Mouse (Mus musculus) testis, adult 2 months (tissue): Measurements from ENCODE around the gene Nol4l. TPM values are rescaled to one million over a fixed set of nuclear protein-coding genes. Genes with fewer than 3 reads are reported as not detected.

Experiments
- H3K27ac ChIP-seq: fragments of 200-500 bp; 2 replicates; pipeline ENCODE4 v1.5.1; 2012; ENCODE audit warnings: low read depth, low read length; ENCODE audit not compliant: control insufficient read depth, insufficient read depth
- H3K27me3 ChIP-seq: fragments of 200-500 bp; 2 replicates; pipeline ENCODE4 v1.6.1; 2012; ENCODE audit warnings: mild to moderate bottlenecking, low read length, moderate library complexity; ENCODE audit not compliant: control insufficient read depth, insufficient read depth
- H3K36me3 ChIP-seq: fragments of 200-500 bp; 2 replicates; pipeline ENCODE4 v1.6.1; 2012; ENCODE audit warnings: mild to moderate bottlenecking, low read length; ENCODE audit not compliant: control insufficient read depth, insufficient read depth
- H3K4me1 ChIP-seq: fragments of 200-500 bp; 2 replicates; pipeline ENCODE4 v1.6.1; 2012; ENCODE audit warnings: low read length; ENCODE audit not compliant: control insufficient read depth, insufficient read depth
- H3K4me3 ChIP-seq: fragments of 200-500 bp; 2 replicates; pipeline ENCODE4 v1.5.1; 2012; ENCODE audit warnings: low read depth, mild to moderate bottlenecking, low read length, moderate library complexity, mixed read lengths; ENCODE audit not compliant: control insufficient read depth
- CTCF ChIP-seq: fragments of 200-500 bp; IDR thresholded peaks from 2 replicates; pipeline ENCODE4 v1.5.1; 2012; ENCODE audit warnings: low read depth, mild to moderate bottlenecking, inconsistent platforms, low read length, moderate library complexity; ENCODE audit not compliant: control insufficient read depth, insufficient read depth, insufficient replicate concordance
- POLR2A ChIP-seq: fragments of 200-500 bp; IDR thresholded peaks from 2 replicates; pipeline ENCODE4 v1.6.1; 2012; ENCODE audit warnings: low read depth, mild to moderate bottlenecking, inconsistent platforms, low read length, moderate library complexity; ENCODE audit not compliant: control insufficient read depth
- polyA plus RNA-seq: library from polyadenylated mRNA; depleted of rRNA; stranded (reverse); fragments of >200 nt; gene quantifications from 2 replicates; pipeline ENCODE4 v1.2.3, GENCODE M21; 2012

The Nol4l gene
- polyA plus RNA-seq, 1 experiment = 241 TPM

DNA sequence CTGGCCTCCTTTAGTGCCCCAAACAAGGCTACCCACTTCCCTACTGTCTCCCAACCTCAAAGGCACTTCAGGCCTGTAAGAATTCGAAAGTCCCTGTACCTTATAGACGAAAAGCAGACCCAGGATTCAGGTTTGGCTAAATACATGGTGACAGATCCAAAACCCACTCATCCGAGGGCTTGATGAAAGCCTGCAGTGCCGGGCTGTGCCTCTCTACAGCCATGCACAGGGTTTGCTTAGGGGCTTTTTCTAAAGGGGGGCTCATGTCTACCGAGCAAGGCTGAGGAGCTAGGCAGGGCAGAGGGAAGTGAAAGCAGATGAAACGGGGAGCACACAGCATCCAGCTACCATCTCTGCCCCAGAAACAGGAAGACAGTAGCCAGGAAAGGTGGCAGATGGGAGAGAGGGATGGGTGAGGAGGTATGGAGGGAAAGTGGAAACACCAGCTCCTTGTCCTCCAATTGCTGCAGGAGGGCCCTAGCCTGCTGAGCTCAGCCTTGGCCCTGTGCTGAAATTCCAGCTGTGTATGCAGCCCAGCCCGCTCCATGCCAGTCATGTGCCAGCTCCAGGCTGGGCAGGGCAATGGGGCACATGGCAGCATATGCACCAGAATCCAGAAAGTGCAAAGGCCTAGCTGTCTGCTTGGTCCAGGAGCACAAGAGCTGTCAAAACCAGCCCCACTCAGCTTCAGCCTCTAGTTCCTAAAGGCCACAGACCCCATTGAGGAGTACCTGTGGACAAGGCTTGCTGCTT is 48.5 kb downstream of the Nol4l start:
- Histone ChIP-seq H3K36me3 (no peaks in the 10 kb centered on the region; the same call in none of the 2 replicates), H3K4me1 (no peaks in the 10 kb centered on the region; the same call in 1 of the 2 replicates), H3K27me3 (no peaks in the 10 kb centered on the region), H3K27ac (no peak overlapping the region), H3K4me3 (no peak overlapping the region)
- TF ChIP-seq POLR2A (no peak), CTCF (no peak)

- TF ChIP-seq POLR2A (no peak), CTCF (no peak)
- Histone ChIP-seq H3K4me3 (no peak overlapping the region), H3K36me3 (no peaks in the 10 kb centered on the region; the same call in none of the 2 replicates), H3K27ac (no peak overlapping the region), H3K4me1 (no peaks in the 10 kb centered on the region; the same call in 1 of the 2 replicates), H3K27me3 (no peaks in the 10 kb centered on the region)
Measured at GRCm38 (mm10) chr2:153479486-153479885, 50.3 kb downstream of the Nol4l start.

DNA sequence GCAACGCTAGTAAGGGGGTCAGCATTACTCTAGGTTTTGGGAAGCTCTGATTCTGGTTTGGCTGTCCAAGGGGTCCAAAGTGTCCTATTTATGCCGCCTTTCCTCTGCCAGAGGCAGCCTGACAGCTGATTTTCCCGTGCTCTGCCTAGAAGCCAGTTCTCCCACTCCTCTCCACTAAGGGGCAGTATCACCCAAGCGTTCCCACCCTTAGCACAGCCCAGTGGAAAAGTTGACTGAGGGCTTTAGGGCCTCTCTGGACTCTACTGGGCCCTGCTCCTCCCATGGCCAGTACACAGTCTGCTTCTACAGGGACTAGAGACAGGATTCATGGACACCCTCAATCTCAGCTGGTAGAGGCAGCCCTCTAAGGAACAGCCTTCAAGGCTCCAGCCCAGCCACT is 51.2 kb downstream of the Nol4l start:
- TF ChIP-seq POLR2A (no peak), CTCF (peak; percentile 53; the same call in 1 of the 2 replicates)
- no peaks in the 10 kb centered on the region for H3K27me3 ChIP-seq
- H3K27ac ChIP-seq = no peak overlapping the region
- H3K4me1 ChIP-seq = no peaks in the 10 kb centered on the region; the same call in 1 of the 2 replicates
- no peaks in the 10 kb centered on the region; the same call in none of the 2 replicates for H3K36me3 ChIP-seq
- H3K4me3 ChIP-seq = no peak overlapping the region

GRCm38 (mm10) chr2:153475114-153476112 is 54.4 kb downstream of the Nol4l start:
- Histone ChIP-seq H3K4me3 (no peak overlapping the region), H3K36me3 (peaks cover 2% of the 10 kb centered on the region), H3K4me1 (no peaks in the 10 kb centered on the region), H3K27me3 (no peaks in the 10 kb centered on the region), H3K27ac (no peak overlapping the region)
- no peak for TF ChIP-seq POLR2A
- no peak for TF ChIP-seq CTCF

GRCm38 (mm10) chr2:153470983-153471382 is 58.8 kb downstream of the Nol4l start:
- Histone ChIP-seq H3K27ac (no peak overlapping the region), H3K4me3 (no peak overlapping the region), H3K36me3 (peaks cover 8% of the 10 kb centered on the region), H3K27me3 (no peaks in the 10 kb centered on the region), H3K4me1 (no peaks in the 10 kb centered on the region; the same call in 1 of the 2 replicates)
- TF ChIP-seq POLR2A (no peak), CTCF (no peak)

DNA sequence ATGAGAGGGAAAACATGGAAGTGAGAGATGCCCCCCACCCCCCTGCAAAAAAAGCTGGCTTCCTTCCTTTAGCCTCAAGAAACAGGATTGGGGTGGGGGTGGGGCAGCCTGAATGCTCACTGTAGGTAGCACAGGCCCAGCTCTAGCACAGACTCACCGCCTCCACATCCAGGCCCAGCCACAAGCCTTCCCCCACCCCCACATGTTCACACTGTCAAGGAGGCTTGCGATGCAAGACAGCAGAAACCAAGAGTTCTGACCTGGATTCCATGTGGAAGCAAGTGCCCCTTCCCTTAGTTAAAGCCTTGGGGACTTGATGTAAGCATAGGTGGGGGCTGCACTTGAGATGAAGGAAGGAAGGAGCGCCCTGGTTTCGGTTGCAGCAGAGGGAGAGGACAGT is 60.0 kb downstream of the Nol4l start:
- Histone ChIP-seq H3K4me3 (no peak overlapping the region), H3K27ac (no peak overlapping the region), H3K27me3 (no peaks in the 10 kb centered on the region), H3K36me3 (peaks cover 8% of the 10 kb centered on the region), H3K4me1 (no peaks in the 10 kb centered on the region; the same call in 1 of the 2 replicates)
- TF ChIP-seq CTCF (no peak), POLR2A (no peak)

- H3K4me3 ChIP-seq = no peak overlapping the region
- TF ChIP-seq POLR2A (no peak), CTCF (no peak)
Measured at GRCm38 (mm10) chr2:153469317-153469716, 60.5 kb downstream of the Nol4l start.

More at GRCm38 (mm10) chr2:153469317-153469716, 60.5 kb downstream of the Nol4l start:
- Histone ChIP-seq H3K27ac (no peak overlapping the region), H3K4me1 (no peaks in the 10 kb centered on the region; the same call in 1 of the 2 replicates), H3K36me3 (peaks cover 8% of the 10 kb centered on the region), H3K27me3 (no peaks in the 10 kb centered on the region)
